Mouse (Mus musculus): ENCODE data around the gene Slc25a21. TPM values are rescaled to one million over a fixed set of nuclear protein-coding genes. Genes with fewer than 3 reads are reported as not detected.
A peak's percentile ranks its signal among the peaks of the same experiment; 100 is the strongest.

The Slc25a21 gene
- polyA plus RNA-seq, 1 experiment from 2014 or later, result 0.84 TPM

DNA sequence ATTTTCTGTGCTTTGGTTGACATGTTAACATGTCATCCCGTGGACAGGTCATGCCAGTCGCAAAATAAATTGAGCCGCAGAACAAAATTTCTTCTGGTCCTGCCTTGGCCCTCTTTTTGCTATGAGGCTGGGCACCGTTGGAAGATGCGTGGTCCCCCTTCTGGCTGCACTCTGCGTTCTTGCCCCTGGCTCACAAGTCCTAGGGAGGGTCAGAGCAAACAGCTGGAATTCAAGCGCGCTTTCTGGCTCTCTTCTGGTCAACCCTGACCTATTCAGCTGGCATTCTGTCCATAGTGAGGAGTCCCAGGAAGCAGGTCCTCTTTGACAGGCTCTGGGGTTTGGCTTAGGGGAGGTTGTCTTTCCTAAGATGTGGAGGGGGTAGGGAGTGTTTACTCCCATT lies 508.4 kb downstream of the Slc25a21 start:
- H3K9ac ChIP-seq, result no peak overlapping the region
- no peaks in the 10 kb centered on the region for H3K9me3 ChIP-seq (replicated peaks)
- WGBS, result 11% methylated on average over 8 of the region's 8 CpGs
- no peak for ATAC-seq (ENCODE audit: insufficient number of reproducible peaks, low FRiP score, low TSS enrichment, low read depth)
- no peak overlapping the region for H3K27ac ChIP-seq (replicated peaks)
- peaks cover 93% of the 10 kb centered on the region for H3K27me3 ChIP-seq
- H3K4me3 ChIP-seq (replicated peaks), result no peak overlapping the region
- no peaks in the 10 kb centered on the region for H3K36me3 ChIP-seq
- peaks cover 21% of the 10 kb centered on the region for H3K4me1 ChIP-seq
- no peak overlapping the region for H3K4me2 ChIP-seq (replicated peaks)

DNA sequence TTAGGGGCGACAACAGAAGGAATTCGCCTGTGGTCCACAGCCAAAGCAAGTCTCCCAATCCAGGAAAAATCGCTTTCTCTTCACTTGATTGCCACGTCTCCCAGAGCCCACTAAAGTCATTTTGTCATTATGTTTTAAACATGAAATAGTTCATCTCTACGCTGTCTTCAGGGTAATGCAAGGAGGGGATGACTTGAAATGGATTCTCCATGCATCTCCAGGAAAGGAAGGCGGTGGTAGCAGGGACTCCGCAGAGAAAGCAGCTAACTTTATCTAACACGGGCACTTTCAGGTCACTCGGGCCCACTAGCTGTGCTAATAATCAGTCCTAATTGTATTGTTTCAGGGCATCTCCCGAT lies 508.8 kb downstream of the Slc25a21 start:
- Histone ChIP-seq H3K4me3 (replicated peaks) (no peak overlapping the region), H3K9me3 (replicated peaks) (no peaks in the 10 kb centered on the region), H3K9ac (no peak overlapping the region), H3K4me2 (replicated peaks) (no peak overlapping the region), H3K36me3 (no peaks in the 10 kb centered on the region), H3K4me1 (peaks cover 21% of the 10 kb centered on the region), H3K27ac (replicated peaks) (no peak overlapping the region), H3K27me3 (peaks cover 91% of the 10 kb centered on the region)
- ATAC-seq (ENCODE audit: insufficient number of reproducible peaks, low FRiP score, low TSS enrichment, low read depth), result no peak
- WGBS, result 5% methylated on average over 10 of the region's 10 CpGs

DNA sequence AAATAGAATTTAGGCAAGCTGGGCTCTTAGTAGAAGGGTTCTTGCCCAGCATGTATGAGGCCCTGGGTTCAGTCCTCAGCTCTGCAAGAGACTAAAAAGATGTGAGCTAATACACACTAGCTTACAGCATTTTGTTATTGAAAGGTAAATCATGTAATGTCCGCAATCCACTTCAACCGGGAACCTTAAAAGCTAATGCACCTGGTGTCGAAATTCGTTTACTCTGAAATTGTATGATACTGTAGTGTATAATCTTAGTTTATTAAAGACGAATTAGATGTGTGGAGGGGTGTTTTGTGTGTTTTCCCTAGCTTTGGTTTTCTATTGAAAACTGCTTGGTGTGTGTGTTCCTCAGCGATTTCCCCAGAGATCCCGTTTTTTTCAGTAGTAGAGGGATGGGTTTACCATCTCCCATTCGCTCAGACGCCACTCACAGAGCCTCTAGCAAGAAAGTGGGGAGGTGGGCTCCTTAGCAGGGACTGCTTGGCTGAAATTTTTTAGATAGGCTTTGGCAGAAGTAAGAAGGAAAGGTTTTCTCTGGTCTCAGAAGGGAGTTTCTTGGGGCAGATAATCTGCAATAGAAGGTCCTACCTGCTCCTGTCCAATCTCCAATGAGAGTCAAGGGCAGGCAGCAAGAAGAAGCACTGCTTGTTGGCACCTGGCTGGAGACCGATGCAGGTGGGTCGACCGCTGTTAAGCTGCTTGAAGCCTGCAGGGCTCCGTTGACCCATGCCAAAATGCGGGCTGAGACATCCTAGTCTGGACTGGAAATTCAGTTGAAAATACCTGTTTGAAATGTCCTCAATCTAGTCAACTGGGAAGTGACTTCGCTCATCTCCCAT lies 509.4 kb downstream of the Slc25a21 start:
- Histone ChIP-seq H3K4me2 (replicated peaks) (no peak overlapping the region), H3K27ac (replicated peaks) (no peak overlapping the region), H3K9ac (no peak overlapping the region), H3K9me3 (replicated peaks) (no peaks in the 10 kb centered on the region), H3K27me3 (peaks cover 91% of the 10 kb centered on the region), H3K36me3 (no peaks in the 10 kb centered on the region), H3K4me3 (replicated peaks) (no peak overlapping the region), H3K4me1 (peaks cover 21% of the 10 kb centered on the region)
- ATAC-seq (ENCODE audit: insufficient number of reproducible peaks, low FRiP score, low TSS enrichment, low read depth), result no peak
- 12% methylated on average over 15 of the region's 15 CpGs for WGBS

DNA sequence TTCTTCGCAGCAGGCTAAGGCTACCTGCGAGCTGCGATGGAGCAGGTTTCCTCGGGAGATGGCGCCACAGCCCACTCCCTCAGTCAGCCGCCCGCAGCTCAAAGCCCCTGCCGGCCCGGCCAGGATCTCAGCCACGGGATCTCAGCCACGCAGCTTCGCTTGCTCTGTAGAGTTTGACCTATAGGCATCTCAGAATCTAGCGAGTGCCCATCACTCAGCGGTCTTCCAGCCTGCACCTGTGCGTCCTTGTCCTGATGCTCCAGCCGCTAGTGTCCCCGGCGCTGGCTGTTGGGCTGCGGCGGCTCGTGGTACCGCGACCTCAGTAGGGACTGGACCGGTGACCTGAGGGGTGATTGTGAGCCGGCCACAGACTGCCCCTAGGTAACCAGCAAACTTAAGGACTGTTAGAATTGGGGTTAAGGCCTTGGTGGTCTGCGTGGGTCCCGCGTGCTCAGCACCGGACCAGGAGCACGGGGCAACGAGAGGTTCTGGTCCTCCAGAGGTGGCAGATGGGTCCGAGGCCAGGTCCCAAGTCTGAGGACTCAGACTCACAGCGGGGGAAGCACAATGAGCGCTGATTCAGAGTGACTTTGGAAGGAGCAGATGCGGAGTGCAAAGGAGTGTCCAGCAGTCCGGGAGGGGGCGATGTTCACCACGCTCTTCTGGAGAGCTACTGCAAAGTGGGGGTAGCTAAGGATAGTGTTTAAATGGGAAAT lies 516.0 kb downstream of the Slc25a21 start:
- peaks cover 6% of the 10 kb centered on the region for H3K4me1 ChIP-seq
- no peaks in the 10 kb centered on the region for H3K9me3 ChIP-seq (replicated peaks)
- peak; percentile 47; the same call in 1 of the 2 replicates for ATAC-seq (ENCODE audit: insufficient number of reproducible peaks, low FRiP score, low TSS enrichment, low read depth)
- H3K4me2 ChIP-seq (replicated peaks), result peak overlapping the region; percentile 73
- WGBS, result 1% methylated on average over 38 of the region's 38 CpGs
- H3K9ac ChIP-seq, result 0 out of 2 replicates have a peak overlapping the region, but pooled peaks have one; percentile 21
- peaks cover 78% of the 10 kb centered on the region for H3K27me3 ChIP-seq
- no peaks in the 10 kb centered on the region for H3K36me3 ChIP-seq
- peak overlapping the region; percentile 40 for H3K4me3 ChIP-seq (replicated peaks)
- no peak overlapping the region for H3K27ac ChIP-seq (replicated peaks)

DNA sequence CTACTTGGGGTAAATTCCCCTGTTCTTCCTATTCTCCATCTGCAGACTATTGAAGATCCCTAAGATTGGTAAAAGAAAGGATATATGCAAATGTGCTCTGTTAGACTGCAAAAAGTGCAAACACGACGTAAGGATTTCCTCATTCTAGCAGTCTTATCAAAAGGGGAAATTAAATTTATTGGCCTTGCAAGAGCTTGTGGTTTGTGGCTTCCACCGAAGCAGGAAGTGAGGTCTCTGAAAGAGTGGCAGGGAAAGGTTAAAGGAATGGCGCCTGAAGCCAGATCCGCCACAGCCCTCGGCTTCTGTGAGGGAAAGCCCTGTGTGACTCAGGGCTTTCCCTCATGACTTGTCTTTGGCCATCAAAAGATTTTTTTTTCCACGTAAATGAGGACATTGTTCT lies 519.7 kb downstream of the Slc25a21 start:
- Histone ChIP-seq H3K4me1 (peaks cover 6% of the 10 kb centered on the region), H3K4me2 (replicated peaks) (no peak overlapping the region), H3K27me3 (peaks cover 47% of the 10 kb centered on the region), H3K27ac (replicated peaks) (no peak overlapping the region), H3K4me3 (replicated peaks) (no peak overlapping the region), H3K9me3 (replicated peaks) (no peaks in the 10 kb centered on the region), H3K36me3 (no peaks in the 10 kb centered on the region), H3K9ac (no peak overlapping the region)
- 50% methylated on average over 7 of the region's 7 CpGs for WGBS
- ATAC-seq (ENCODE audit: insufficient number of reproducible peaks, low FRiP score, low TSS enrichment, low read depth), result no peak

GRCm38 (mm10) chr12:56674726-56675125 lies 522.5 kb downstream of the Slc25a21 start:
- no peak overlapping the region for H3K4me2 ChIP-seq (replicated peaks)
- peaks cover 19% of the 10 kb centered on the region for H3K27me3 ChIP-seq
- no peak overlapping the region for H3K9ac ChIP-seq
- H3K9me3 ChIP-seq (replicated peaks), result no peaks in the 10 kb centered on the region
- no peak overlapping the region for H3K4me3 ChIP-seq (replicated peaks)
- H3K4me1 ChIP-seq, result no peaks in the 10 kb centered on the region
- H3K27ac ChIP-seq (replicated peaks), result no peak overlapping the region
- 32% methylated on average over 3 of the region's 3 CpGs for WGBS
- no peaks in the 10 kb centered on the region for H3K36me3 ChIP-seq
- no peak for ATAC-seq (ENCODE audit: insufficient number of reproducible peaks, low FRiP score, low TSS enrichment, low read depth)

DNA sequence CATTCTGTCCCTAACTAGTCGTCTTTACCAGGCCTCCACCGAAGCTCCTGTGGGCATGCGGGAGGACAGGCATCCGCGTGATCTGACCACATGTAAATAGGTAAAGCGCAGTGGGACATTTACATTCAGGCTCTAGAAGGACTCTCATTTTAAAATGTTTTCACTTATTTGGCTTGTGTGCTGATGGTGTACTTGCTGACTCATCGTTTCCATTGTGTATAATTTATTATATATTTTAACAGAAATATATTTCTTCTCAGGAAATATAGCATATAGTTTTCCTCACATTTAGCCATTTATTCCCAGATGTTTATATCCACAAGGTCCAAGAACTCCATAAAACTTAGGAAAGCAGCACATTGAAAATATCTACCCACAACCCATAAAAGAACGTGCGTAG lies 526.5 kb downstream of the Slc25a21 start:
- no peak overlapping the region for H3K27ac ChIP-seq (replicated peaks)
- H3K4me2 ChIP-seq (replicated peaks), result no peak overlapping the region
- 86% methylated on average over 9 of the region's 9 CpGs for WGBS
- no peaks in the 10 kb centered on the region for H3K4me1 ChIP-seq
- no peak overlapping the region for H3K9ac ChIP-seq
- no peak for ATAC-seq (ENCODE audit: insufficient number of reproducible peaks, low FRiP score, low TSS enrichment, low read depth)
- no peaks in the 10 kb centered on the region for H3K9me3 ChIP-seq (replicated peaks)
- H3K27me3 ChIP-seq, result no peaks in the 10 kb centered on the region; the same call in none of the 2 replicates
- H3K36me3 ChIP-seq, result no peaks in the 10 kb centered on the region
- no peak overlapping the region for H3K4me3 ChIP-seq (replicated peaks)

DNA sequence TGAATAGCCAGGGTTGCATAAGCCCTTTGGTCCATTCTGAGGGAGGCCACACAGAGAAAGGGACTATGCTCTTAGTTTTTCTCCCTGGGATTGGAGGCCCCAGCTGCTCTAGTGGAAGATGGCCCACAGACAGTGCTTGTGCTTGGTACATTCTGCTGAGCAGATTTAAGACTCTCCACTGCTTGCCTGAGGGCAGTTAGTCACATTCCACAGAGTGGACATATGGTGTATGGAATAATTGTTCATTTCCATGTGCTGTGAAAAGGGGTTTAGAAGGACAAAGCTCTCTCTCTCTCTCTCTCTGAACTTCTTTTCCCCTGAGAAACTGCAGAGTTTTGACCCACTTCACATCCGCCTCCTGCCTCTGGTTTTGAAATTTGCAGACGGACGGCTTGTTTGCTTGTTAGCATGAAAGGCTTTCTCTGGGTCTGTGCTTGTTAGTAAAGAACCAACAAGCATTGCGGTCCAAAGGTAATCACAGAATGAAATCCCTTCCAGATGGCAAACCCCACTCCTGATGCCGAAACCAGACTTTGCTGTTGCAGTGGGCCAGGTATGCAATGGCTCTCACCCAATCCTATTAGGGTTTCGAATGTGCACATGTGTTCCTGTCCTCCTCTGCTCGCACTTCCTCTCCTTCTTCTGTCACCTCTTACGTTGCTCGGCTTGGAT lies 527.7 kb downstream of the Slc25a21 start:
- no peaks in the 10 kb centered on the region; the same call in none of the 2 replicates for H3K27me3 ChIP-seq
- peak overlapping the region; percentile 23; the same call in 1 of the 2 replicates for H3K4me2 ChIP-seq (replicated peaks)
- no peaks in the 10 kb centered on the region for H3K9me3 ChIP-seq (replicated peaks)
- no peaks in the 10 kb centered on the region for H3K36me3 ChIP-seq
- no peak overlapping the region for H3K4me3 ChIP-seq (replicated peaks)
- no peaks in the 10 kb centered on the region for H3K4me1 ChIP-seq
- WGBS, result 40% methylated on average over 9 of the region's 9 CpGs
- H3K9ac ChIP-seq, result no peak overlapping the region
- 0 out of 2 replicates have a peak, but pooled peaks have one; percentile 34 for ATAC-seq (ENCODE audit: insufficient number of reproducible peaks, low FRiP score, low TSS enrichment, low read depth)
- no peak overlapping the region for H3K27ac ChIP-seq (replicated peaks)

Other genes with a start within 250 kb of the Slc25a21 start
- gene Prps1l3, start 32.9 kb upstream of the Slc25a21 start, polyA plus RNA-seq (2015; fragmentation: Nextera tagmentation; extraction: Ambion mirVana), result 50.5 and 51.9 TPM in 2 replicates
- gene Mipol1, start 33.0 kb upstream of the Slc25a21 start, polyA plus RNA-seq (2015; fragmentation: Nextera tagmentation; extraction: Ambion mirVana), result 8.5 and 10.1 TPM in 2 replicates

Measured in embryonic facial prominence, embryonic 15.5 days (tissue).